Mouse (Mus musculus): ENCODE data around the gene Gorasp2.

- no peak for TF ChIP-seq POLR2A (IDR thresholded peaks at IDR 0.05; ENCODE audit: borderline replicate concordance, control insufficient read depth, low read depth, low read length)
- TF ChIP-seq CTCF (IDR thresholded peaks at IDR 0.05; ENCODE audit: control insufficient read depth, insufficient read depth, low read length) = peak; percentile 65
Observed at GRCm38 (mm10) chr2:70620225-70620624, 41.2 kb upstream of the Gorasp2 start.

All from bone marrow, adult 2 months (tissue).